Mouse (Mus musculus) MEL (cell line): ENCODE measurements at regions not wholly inside any gene's neighbourhood (a gene's known extent, or its start where the extent isn't known, plus 50 kb on each side); places are given as distances from the start of the nearest gene placed in this dataset.

ENCODE experiments used
- DNase-seq: peaks from one replicate; pipeline ENCODE4 v3.0.0; 2011; ENCODE audit warnings: low read depth, low spot score
- H3K27ac ChIP-seq: 2 replicates; pipeline ENCODE4 v1.5.1; 2012; ENCODE audit warnings: low read depth, mild to moderate bottlenecking, control low read depth, low read length, moderate library complexity; ENCODE audit not compliant: control insufficient read depth
- H3K27me3 ChIP-seq, 2 experiments: fragments of 150-350 bp in 1 of 2; sonication (generic) in 1 of 2; 2 replicates each; pipeline ENCODE4 v1.6.1; 2012; ENCODE audit warnings: low read length in 2 of 2, mild to moderate bottlenecking in 2 of 2, improper control_type of control experiment in 1 of 2, moderate library complexity in 1 of 2; ENCODE audit not compliant: insufficient read depth in 2 of 2, control insufficient read depth in 1 of 2
- H3K36me3 ChIP-seq, 2 experiments: 2 replicates each; pipeline ENCODE4 v1.6.1; 2012 to 2014; ENCODE audit warnings: low read length in 2 of 2, improper control_type of control experiment in 1 of 2, inconsistent platforms in 1 of 2, mild to moderate bottlenecking in 1 of 2; ENCODE audit not compliant: insufficient read depth in 2 of 2, control insufficient read depth in 1 of 2
- H3K4me1 ChIP-seq, 2 experiments: fragments of 150-350 bp in 1 of 2; sonication (generic) in 1 of 2; 2 replicates each; pipeline ENCODE4 v1.6.1; 2012; ENCODE audit warnings: low read length in 2 of 2, improper control_type of control experiment in 1 of 2, mild to moderate bottlenecking in 1 of 2; ENCODE audit not compliant: insufficient read depth in 2 of 2, control insufficient read depth in 1 of 2
- H3K4me3 ChIP-seq, 2 experiments: fragments of 150-350 bp in 1 of 2; sonication (generic) in 1 of 2; 2 replicates each; pipeline ENCODE4 v1.5.1; 2012; ENCODE audit warnings: low read depth in 2 of 2, low read length in 2 of 2, mild to moderate bottlenecking in 2 of 2, moderate library complexity in 2 of 2, control low read depth in 1 of 2, improper control_type of control experiment in 1 of 2; ENCODE audit not compliant: control insufficient read depth in 1 of 2, insufficient read depth in 1 of 2
- H3K79me2 ChIP-seq: 2 replicates; pipeline ENCODE4 v1.6.1; 2012; ENCODE audit warnings: mild to moderate bottlenecking, low read length, moderate library complexity; ENCODE audit not compliant: control insufficient read depth, poor library complexity, insufficient read depth
- H3K9ac ChIP-seq: 2 replicates; pipeline ENCODE4 v1.6.1; 2012; ENCODE audit warnings: low read depth, mild to moderate bottlenecking, control low read depth, low read length, moderate library complexity; ENCODE audit not compliant: control insufficient read depth, poor library complexity, severe bottlenecking
- H3K9me3 ChIP-seq: fragments of 150-350 bp; sonication (generic); replicated peaks from 2 replicates; pipeline ENCODE4 v1.6.1; 2012; ENCODE audit warnings: mild to moderate bottlenecking, low read length, improper control_type of control experiment, moderate library complexity; ENCODE audit not compliant: insufficient read depth
- CHD2 ChIP-seq: IDR thresholded peaks from 2 replicates; pipeline ENCODE4 v1.6.1; 2011; ENCODE audit warnings: low read length, improper control_type of control experiment
- CTCF ChIP-seq, 3 experiments: IDR thresholded peaks in 2 of 3; conservative IDR thresholded peaks in 1 of 3; 2 replicates each; pipeline ENCODE4 v1.5.1; 2011 to 2012; ENCODE audit warnings: low read length in 3 of 3, low read depth in 2 of 3, mild to moderate bottlenecking in 2 of 3, improper control_type of control experiment in 1 of 3, inconsistent platforms in 1 of 3, mixed read lengths in 1 of 3, moderate library complexity in 1 of 3; ENCODE audit not compliant: control insufficient read depth in 1 of 3, insufficient read depth in 1 of 3, poor library complexity in 1 of 3, severe bottlenecking in 1 of 3
- E2F4 ChIP-seq: IDR thresholded peaks from 2 replicates; pipeline ENCODE4 v1.6.1; 2011; ENCODE audit warnings: low read depth, low read length, improper control_type of control experiment, borderline replicate concordance
- ELF1 ChIP-seq: IDR thresholded peaks from 2 replicates; pipeline ENCODE4 v1.6.1; 2014; ENCODE audit warnings: low read depth, mild to moderate bottlenecking, inconsistent platforms, low read length, improper control_type of control experiment, moderate library complexity
- GATA1 ChIP-seq: IDR thresholded peaks from 2 replicates; pipeline ENCODE4 v1.6.1; 2011; ENCODE audit warnings: low read depth, low read length, improper control_type of control experiment
- HCFC1 ChIP-seq: IDR thresholded peaks from 2 replicates; pipeline ENCODE4 v1.6.1; 2012; ENCODE audit warnings: low read depth, mild to moderate bottlenecking, inconsistent platforms, low read length, improper control_type of control experiment, moderate library complexity
- KAT2A ChIP-seq: conservative IDR thresholded peaks from 2 replicates; pipeline ENCODE4 v1.6.1; 2012; ENCODE audit warnings: low read depth, low read length, improper control_type of control experiment, inconsistent platforms
- MAFK ChIP-seq: IDR thresholded peaks from 2 replicates; pipeline ENCODE4 v1.6.1; 2011; ENCODE audit warnings: low read depth, mild to moderate bottlenecking, low read length, improper control_type of control experiment, borderline replicate concordance
- MAX ChIP-seq: IDR thresholded peaks from 2 replicates; pipeline ENCODE4 v1.6.1; 2011; ENCODE audit warnings: low read length, improper control_type of control experiment
- MAZ ChIP-seq: IDR thresholded peaks from 2 replicates; pipeline ENCODE4 v1.6.1; 2012; ENCODE audit warnings: low read depth, mild to moderate bottlenecking, inconsistent platforms, low read length, improper control_type of control experiment
- MXI1 ChIP-seq: IDR thresholded peaks from 2 replicates; pipeline ENCODE4 v1.6.1; 2011; ENCODE audit warnings: mild to moderate bottlenecking, low read depth, low read length, improper control_type of control experiment
- MYB ChIP-seq: IDR thresholded peaks from 2 replicates; pipeline ENCODE4 v1.6.1; 2011; ENCODE audit warnings: mild to moderate bottlenecking, low read depth, low read length, improper control_type of control experiment
- NRF1 ChIP-seq: IDR thresholded peaks from 2 replicates; pipeline ENCODE4 v1.6.1; 2014; ENCODE audit warnings: low read depth, mild to moderate bottlenecking, inconsistent platforms, low read length, improper control_type of control experiment, moderate library complexity; ENCODE audit not compliant: poor library complexity, insufficient read depth, severe bottlenecking
- POLR2AphosphoS5 ChIP-seq: IDR thresholded peaks from 2 replicates; pipeline ENCODE4 v1.6.1; 2012; ENCODE audit warnings: low read depth, borderline replicate concordance, mild to moderate bottlenecking, inconsistent platforms, low read length, moderate library complexity, mixed read lengths
- RAD21 ChIP-seq: IDR thresholded peaks from 2 replicates; pipeline ENCODE4 v1.6.1; 2011; ENCODE audit warnings: mild to moderate bottlenecking, low read depth, low read length, improper control_type of control experiment
- RCOR1 ChIP-seq: IDR thresholded peaks from 2 replicates; pipeline ENCODE4 v1.6.1; 2012; ENCODE audit warnings: low read depth, mild to moderate bottlenecking, inconsistent platforms, low read length, improper control_type of control experiment
- SIN3A ChIP-seq: IDR thresholded peaks from 2 replicates; pipeline ENCODE4 v1.6.1; 2012; ENCODE audit warnings: low read length, improper control_type of control experiment, inconsistent platforms
- SMC3 ChIP-seq: IDR thresholded peaks from 2 replicates; pipeline ENCODE4 v1.6.1; 2011; ENCODE audit warnings: low read depth, low read length, improper control_type of control experiment
- TAL1 ChIP-seq: IDR thresholded peaks from 2 replicates; pipeline ENCODE4 v1.6.1; 2012; ENCODE audit warnings: mild to moderate bottlenecking, inconsistent platforms, low read length, moderate library complexity, mixed read lengths
- USF1 ChIP-seq: IDR thresholded peaks from 2 replicates; pipeline ENCODE4 v1.6.1; 2014; ENCODE audit warnings: low read depth, mild to moderate bottlenecking, inconsistent platforms, low read length, improper control_type of control experiment, moderate library complexity
- USF2 ChIP-seq, 2 experiments: IDR thresholded peaks; 2 replicates each; pipeline ENCODE4 v1.6.1; 2011 to 2012; ENCODE audit warnings: improper control_type of control experiment in 2 of 2, low read length in 2 of 2, borderline replicate concordance in 1 of 2, inconsistent platforms in 1 of 2, low read depth in 1 of 2, mild to moderate bottlenecking in 1 of 2; ENCODE audit not compliant: insufficient read depth in 1 of 2
- ZC3H11A ChIP-seq: IDR thresholded peaks from 2 replicates; pipeline ENCODE4 v1.6.1; 2012; ENCODE audit warnings: low read depth, mild to moderate bottlenecking, inconsistent platforms, low read length, improper control_type of control experiment
- ZKSCAN1 ChIP-seq: IDR thresholded peaks from 2 replicates; pipeline ENCODE4 v1.6.1; 2012; ENCODE audit warnings: low read depth, mild to moderate bottlenecking, inconsistent platforms, low read length, improper control_type of control experiment, moderate library complexity
- ZNF384 ChIP-seq: IDR thresholded peaks from 2 replicates; pipeline ENCODE4 v1.6.1; 2012; ENCODE audit warnings: low read depth, mild to moderate bottlenecking, inconsistent platforms, low read length, improper control_type of control experiment

- H3K4me3 ChIP-seq = no peak overlapping the region
- no peak for DNase-seq
- TF ChIP-seq CTCF (IDR thresholded peaks at IDR 0.05 in 2 of 3, conservative IDR thresholded peaks at IDR 0.05 in 1 of 3; ENCODE audit: control insufficient read depth in 1 of 3, insufficient read depth in 1 of 3, low read depth in 2 of 3, low read length in 3 of 3, poor library complexity in 1 of 3, severe bottlenecking in 1 of 3) (no peak), NRF1 (no peak), ELF1 (no peak), MAZ (no peak), MAX (no peak), MYB (no peak), KAT2A (no peak), USF1 (no peak), ZKSCAN1 (no peak), ZC3H11A (no peak), POLR2AphosphoS5 (no peak), RCOR1 (no peak), USF2 (IDR thresholded peaks at IDR 0.05; ENCODE audit: borderline replicate concordance in 1 of 2, insufficient read depth in 1 of 2, low read depth in 1 of 2, low read length in 2 of 2) (no peak)
- H3K9me3 ChIP-seq = no peaks in the 10 kb centered on the region
- H3K36me3 ChIP-seq = no peaks in the 10 kb centered on the region
- no peak overlapping the region for H3K9ac ChIP-seq
- no peaks in the 10 kb centered on the region for H3K79me2 ChIP-seq
- no peaks in the 10 kb centered on the region for H3K4me1 ChIP-seq
- no peaks in the 10 kb centered on the region for H3K27me3 ChIP-seq
- H3K27ac ChIP-seq = no peak overlapping the region
These were observed 87.6 kb upstream of the Bcl6 start for GRCm38 (mm10) chr16:24076109-24076798.

- DNase-seq = no peak
- H3K4me3 ChIP-seq = no peak overlapping the region
- H3K9ac ChIP-seq = no peak overlapping the region
- no peaks in the 10 kb centered on the region for H3K36me3 ChIP-seq
- H3K4me1 ChIP-seq = no peaks in the 10 kb centered on the region
- H3K27ac ChIP-seq = no peak overlapping the region
- H3K79me2 ChIP-seq = no peaks in the 10 kb centered on the region
- no peaks in the 10 kb centered on the region for H3K27me3 ChIP-seq
- TF ChIP-seq RAD21 (no peak), MAFK (no peak), ZC3H11A (no peak), E2F4 (no peak), ZKSCAN1 (no peak), USF2 (IDR thresholded peaks at IDR 0.05; ENCODE audit: borderline replicate concordance in 1 of 2, insufficient read depth in 1 of 2, low read depth in 1 of 2, low read length in 2 of 2) (no peak), SMC3 (no peak), ZNF384 (no peak), MAZ (no peak), KAT2A (no peak), GATA1 (no peak), HCFC1 (no peak), TAL1 (no peak), MAX (no peak), MXI1 (no peak), CHD2 (no peak), SIN3A (no peak)
- no peaks in the 10 kb centered on the region for H3K9me3 ChIP-seq
These were observed 85.1 kb upstream of the Bcl6 start for GRCm38 (mm10) chr16:24073613-24074244.
